Mouse (Mus musculus) cerebellum, adult 2 months (tissue): Measurements from ENCODE around the gene Dlg1. TPM values are rescaled to one million over a fixed set of nuclear protein-coding genes. Genes with fewer than 3 reads are reported as not detected.

Experiments used
- DNase-seq, 2 experiments: peaks; one replicate each; pipeline ENCODE4 v3.0.0; 2021
- H3K27ac ChIP-seq: fragments of 200-500 bp; 2 replicates; pipeline ENCODE4 v1.5.1; 2012; ENCODE audit warnings: low read length, control low read depth, inconsistent platforms; ENCODE audit not compliant: insufficient read depth
- H3K27me3 ChIP-seq: fragments of 200-500 bp; 2 replicates; pipeline ENCODE4 v1.6.1; 2012; ENCODE audit warnings: inconsistent platforms, mild to moderate bottlenecking, low read length, moderate library complexity; ENCODE audit not compliant: control insufficient read depth, insufficient read depth
- H3K4me1 ChIP-seq: fragments of 200-500 bp; 2 replicates; pipeline ENCODE4 v1.6.1; 2011; ENCODE audit warnings: low read length; ENCODE audit not compliant: control insufficient read depth, insufficient read depth
- H3K4me3 ChIP-seq: fragments of 200-500 bp; replicated peaks from 2 replicates; pipeline ENCODE3; 2011; ENCODE audit warnings: mild to moderate bottlenecking, low read depth, low read length, control low read depth; ENCODE audit not compliant: insufficient read depth
- CTCF ChIP-seq: fragments of 200-500 bp; IDR thresholded peaks from 2 replicates; pipeline ENCODE4 v1.5.1; 2011; ENCODE audit warnings: low read depth, mild to moderate bottlenecking, control low read depth, low read length, moderate library complexity, borderline replicate concordance; ENCODE audit not compliant: insufficient read depth
- POLR2A ChIP-seq: fragments of 200-500 bp; IDR thresholded peaks from 2 replicates; pipeline ENCODE4 v1.6.1; 2011; ENCODE audit warnings: low read length, control low read depth, borderline replicate concordance; ENCODE audit not compliant: insufficient read depth
- WGBS: fragments of 180-500 bp; shearing (Covaris S2); methylation state at CpG from one replicate; pipeline ENCODE4 v1.1.7; 2018; 5-methylcytosine and 5-hydroxymethylcytosine counted together
- polyA plus RNA-seq: library from polyadenylated mRNA; depleted of rRNA; stranded (reverse); fragments of >200 nt; gene quantifications from 2 replicates; pipeline ENCODE4 v1.2.3, GENCODE M21; 2012

Dlg1 gene
- polyA plus RNA-seq, 1 experiment: 82.2 TPM

DNA sequence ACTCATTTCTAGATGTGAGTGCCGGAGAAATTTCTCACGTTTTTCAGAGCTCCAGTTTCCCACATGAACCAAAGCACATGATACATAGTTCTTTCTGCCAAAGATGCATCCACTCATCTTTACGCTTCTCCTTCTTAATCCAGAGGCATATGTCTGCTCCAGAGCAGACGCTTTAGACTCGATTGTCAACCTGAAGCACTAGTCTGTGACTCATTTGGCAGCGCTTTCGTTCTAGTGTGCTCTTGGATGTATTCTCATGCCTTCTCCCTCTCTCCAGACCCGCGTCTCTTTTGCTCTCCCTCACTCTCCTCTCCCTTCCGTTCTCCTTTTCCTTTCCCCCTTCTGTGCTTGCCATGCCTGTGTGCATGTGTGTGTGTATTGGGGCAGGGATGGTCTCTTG is 112.7 kb downstream of the Dlg1 start:
- Histone ChIP-seq H3K27me3 (no peaks in the 10 kb centered on the region), H3K4me3 (no peak overlapping the region), H3K4me1 (peaks cover 2% of the 10 kb centered on the region), H3K27ac (peak overlapping the region; percentile 38; the same call in 1 of the 2 replicates)
- peak; percentile 37 to 53 for DNase-seq
- WGBS: 27% methylated on average over 10 of the region's 10 CpGs
- TF ChIP-seq POLR2A (no peak), CTCF (no peak)

DNA sequence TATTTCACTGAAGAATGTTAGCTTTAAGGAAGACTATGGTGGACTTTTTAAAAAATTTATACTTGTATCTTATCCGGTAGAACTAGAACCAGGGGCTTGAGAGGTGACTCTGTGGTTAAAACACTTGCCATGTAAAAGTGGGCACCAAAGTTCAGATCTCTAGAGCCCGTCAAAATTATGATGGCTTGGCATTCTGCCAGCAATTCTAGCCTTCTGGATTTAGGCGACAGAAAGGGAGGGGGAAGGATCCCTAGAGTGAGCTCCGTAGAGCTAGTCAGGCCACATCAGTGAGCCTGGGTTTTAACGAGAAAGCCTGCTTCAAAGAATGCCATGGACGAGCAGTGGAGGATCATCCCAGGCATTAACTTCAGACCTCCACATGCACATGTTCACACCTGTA is 117.8 kb downstream of the Dlg1 start:
- WGBS: 34% methylated on average over 6 of the region's 6 CpGs
- H3K27me3 ChIP-seq: no peaks in the 10 kb centered on the region
- no peak for TF ChIP-seq CTCF
- TF ChIP-seq POLR2A: no peak
- H3K4me1 ChIP-seq: peaks cover 1% of the 10 kb centered on the region
- H3K4me3 ChIP-seq: no peak overlapping the region
- peak in 1 of 2 experiments; percentile 29 for DNase-seq
- H3K27ac ChIP-seq: no peak overlapping the region

DNA sequence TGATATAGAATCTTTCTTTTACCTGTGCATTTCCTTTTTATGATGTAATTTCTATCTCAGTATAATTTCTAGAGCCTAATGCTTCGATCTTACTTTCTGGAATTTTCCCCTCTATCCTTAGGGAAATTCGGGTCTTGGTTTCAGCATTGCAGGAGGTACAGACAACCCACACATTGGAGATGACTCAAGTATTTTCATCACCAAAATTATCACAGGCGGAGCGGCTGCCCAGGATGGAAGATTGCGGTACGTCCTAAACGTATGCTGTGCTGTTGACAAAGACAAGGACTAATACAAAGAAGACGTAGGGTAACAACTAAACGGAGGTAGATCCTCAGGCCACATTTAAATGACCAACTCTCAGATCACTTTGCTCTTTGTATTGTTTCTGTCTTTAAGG is 126.8 kb downstream of the Dlg1 start:
- Histone ChIP-seq H3K27ac (no peak overlapping the region), H3K27me3 (no peaks in the 10 kb centered on the region), H3K4me1 (no peaks in the 10 kb centered on the region; the same call in none of the 2 replicates), H3K4me3 (no peak overlapping the region)
- DNase-seq: no peak
- 85% methylated on average over 9 of the region's 9 CpGs for WGBS
- TF ChIP-seq CTCF (no peak), POLR2A (no peak)

DNA sequence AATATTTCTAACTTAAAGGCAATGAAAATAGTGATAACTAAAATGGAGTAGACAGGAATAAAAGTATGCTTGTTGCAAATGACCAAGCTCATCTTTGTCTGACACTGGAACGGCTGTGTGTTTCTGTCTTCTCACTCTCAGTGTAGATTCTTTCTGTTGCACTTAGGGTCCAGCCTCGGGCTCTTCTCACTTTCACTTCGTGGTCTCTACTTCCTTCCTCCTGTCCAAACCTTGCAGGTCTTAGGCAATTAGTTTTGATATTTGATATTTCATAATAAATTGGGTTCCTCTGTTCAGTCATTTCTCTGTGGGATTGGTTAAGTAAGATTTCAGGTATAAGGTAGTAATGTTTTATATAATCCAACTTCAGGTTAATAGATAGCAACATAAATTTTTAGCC is 140.4 kb downstream of the Dlg1 start:
- Histone ChIP-seq H3K27ac (no peak overlapping the region), H3K4me1 (no peaks in the 10 kb centered on the region), H3K27me3 (no peaks in the 10 kb centered on the region), H3K4me3 (no peak overlapping the region)
- no peak for DNase-seq
- WGBS: 82% methylated on average over 3 of the region's 3 CpGs
- TF ChIP-seq POLR2A (no peak), CTCF (no peak)

DNA sequence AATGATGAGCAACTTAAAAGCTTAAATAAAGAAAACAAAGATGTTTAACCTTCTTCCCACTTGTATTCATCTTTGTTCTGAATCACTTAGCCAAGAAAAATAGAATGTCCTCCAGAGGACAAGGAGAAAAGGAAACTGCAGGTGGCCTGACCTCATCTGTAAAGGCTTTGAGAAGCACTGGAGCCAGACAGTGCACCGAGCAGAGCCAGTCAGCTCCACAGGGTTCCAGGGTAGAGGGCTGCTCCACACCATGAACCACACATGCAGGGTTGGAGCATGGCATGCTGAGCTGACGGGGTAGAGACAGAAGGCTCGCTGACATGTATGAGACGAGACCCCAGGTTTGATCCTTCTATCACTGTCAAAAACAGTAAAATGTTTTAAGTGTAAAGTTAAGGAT is 162.8 kb downstream of the Dlg1 start:
- WGBS: 35% methylated on average over 4 of the region's 4 CpGs
- H3K27me3 ChIP-seq: no peaks in the 10 kb centered on the region
- peaks cover 3% of the 10 kb centered on the region for H3K4me1 ChIP-seq
- peak in 1 of 2 experiments; percentile 15 for DNase-seq
- no peak overlapping the region for H3K4me3 ChIP-seq
- no peak overlapping the region for H3K27ac ChIP-seq
- TF ChIP-seq POLR2A (no peak), CTCF (no peak)

DNA sequence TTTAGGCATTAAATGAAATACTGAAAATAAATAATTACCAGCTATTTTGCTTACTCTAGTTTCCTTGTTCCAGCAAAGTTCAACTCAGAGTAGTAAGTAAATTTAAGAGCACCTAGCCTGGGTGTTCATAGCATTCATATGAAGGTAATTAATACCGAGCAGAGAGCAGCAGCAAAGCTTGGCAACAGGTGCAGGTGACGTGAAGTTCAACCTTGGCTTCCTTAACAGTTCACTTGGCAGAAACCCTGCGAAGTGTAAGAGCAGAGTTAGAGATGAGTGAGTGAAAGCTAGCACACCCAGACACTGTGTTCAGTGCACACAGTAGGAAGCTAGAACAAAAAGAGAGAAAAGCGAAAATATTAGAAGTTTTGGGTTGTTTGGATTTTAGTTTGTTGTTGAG is 167.5 kb downstream of the Dlg1 start:
- TF ChIP-seq POLR2A: no peak
- TF ChIP-seq CTCF: no peak
- H3K27me3 ChIP-seq: no peaks in the 10 kb centered on the region
- H3K27ac ChIP-seq: no peak overlapping the region
- H3K4me1 ChIP-seq: peaks cover 6% of the 10 kb centered on the region
- 46% methylated on average over 4 of the region's 4 CpGs for WGBS
- DNase-seq: no peak
- no peak overlapping the region for H3K4me3 ChIP-seq

DNA sequence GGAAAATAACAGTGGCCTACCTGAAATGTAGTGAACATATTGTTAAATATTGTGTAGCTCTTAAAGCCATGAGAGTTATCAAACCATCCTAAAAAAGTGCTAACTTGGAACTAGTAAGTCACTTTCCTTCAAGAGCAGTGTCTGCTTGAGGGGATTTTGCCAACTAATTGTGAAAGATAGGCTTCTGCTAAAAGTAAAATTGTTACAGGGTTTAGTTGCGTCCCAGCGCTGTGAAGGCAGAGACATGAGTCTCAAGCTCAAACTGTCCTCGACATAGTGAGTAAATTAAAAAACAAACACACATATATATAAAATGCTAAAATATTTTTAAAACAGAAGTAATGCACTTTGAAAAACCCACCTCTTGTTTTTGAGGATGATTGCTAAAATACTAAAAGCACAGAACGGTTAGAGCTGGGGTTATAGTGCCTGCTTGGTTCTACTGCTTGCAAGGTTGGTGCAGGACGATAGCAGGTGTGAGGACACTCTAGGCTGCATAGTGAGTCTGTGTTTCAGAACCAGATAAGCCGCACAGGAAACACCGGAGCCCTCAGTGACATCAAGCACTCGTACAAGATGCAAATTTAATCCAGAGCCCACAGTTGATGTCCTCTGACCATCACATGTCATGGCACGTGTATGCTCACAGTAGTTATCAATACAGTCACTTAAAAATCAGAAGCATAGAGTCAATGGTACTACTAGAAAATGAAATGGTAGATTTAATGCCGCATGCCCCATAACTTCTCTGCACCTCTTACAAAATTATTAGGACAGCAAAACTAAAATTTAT is 169.6 kb downstream of the Dlg1 start:
- WGBS: 94% methylated on average over 10 of the region's 10 CpGs
- no peak for DNase-seq
- Histone ChIP-seq H3K4me1 (peaks cover 3% of the 10 kb centered on the region; the same call in 1 of the 2 replicates), H3K4me3 (no peak overlapping the region), H3K27me3 (no peaks in the 10 kb centered on the region), H3K27ac (no peak overlapping the region)
- TF ChIP-seq CTCF (no peak), POLR2A (no peak)

DNA sequence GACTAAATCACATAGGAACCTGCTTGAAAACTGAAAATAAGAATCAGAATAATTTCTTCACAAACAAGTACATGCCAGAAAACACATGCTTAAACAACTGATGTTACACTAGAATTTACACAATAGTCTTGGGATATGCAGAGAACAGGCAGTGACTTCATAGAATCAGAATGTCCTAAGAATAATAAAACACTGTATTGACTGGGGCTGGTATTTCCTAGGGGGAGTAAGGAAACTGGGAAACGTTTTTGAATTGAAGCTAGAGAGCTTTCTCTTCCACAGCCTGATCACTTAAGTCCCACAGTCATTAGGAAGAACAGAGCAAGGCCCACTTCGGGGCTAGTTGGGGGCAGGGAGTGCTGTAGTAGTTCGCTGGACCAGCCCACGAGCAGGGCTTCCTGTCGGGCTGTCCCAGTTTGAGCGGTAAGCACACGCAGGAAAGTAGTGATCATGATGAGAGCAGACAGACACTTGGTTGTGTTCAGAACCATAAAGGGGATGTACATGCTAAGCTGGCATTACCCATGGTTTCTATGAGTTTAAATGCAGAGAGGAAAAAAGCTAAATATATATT is 170.9 kb downstream of the Dlg1 start:
- Histone ChIP-seq H3K4me1 (peaks cover 3% of the 10 kb centered on the region; the same call in 1 of the 2 replicates), H3K27ac (no peak overlapping the region), H3K4me3 (no peak overlapping the region), H3K27me3 (no peaks in the 10 kb centered on the region)
- 54% methylated on average over 7 of the region's 7 CpGs for WGBS
- TF ChIP-seq POLR2A: no peak
- TF ChIP-seq CTCF: no peak
- DNase-seq: no peak
